Mouse (Mus musculus): ENCODE results near the gene 4933416C03Rik.

The 4933416C03Rik gene

GRCm38 (mm10) chr10:116113867-116114474, at the start of gene 4933416C03Rik:
4933416C03Rik (minus strand) TSS chr10:116113917.
- DNase-seq = no peak

GRCm38 (mm10) chr10:116162338-116162737, 48.6 kb upstream of the 4933416C03Rik start:
- no peak for DNase-seq

- no peak for DNase-seq
Measured at GRCm38 (mm10) chr10:116156699-116157098, 43.0 kb upstream of the 4933416C03Rik start.

GRCm38 (mm10) chr10:116154707-116155106, 41.0 kb upstream of the 4933416C03Rik start:
- no peak for DNase-seq

GRCm38 (mm10) chr10:116146091-116146490, 32.4 kb upstream of the 4933416C03Rik start:
- no peak for DNase-seq

- DNase-seq = peak; percentile 24
Measured at GRCm38 (mm10) chr10:116143684-116144083, 30.0 kb upstream of the 4933416C03Rik start.

GRCm38 (mm10) chr10:116140226-116140625, 26.5 kb upstream of the 4933416C03Rik start:
- DNase-seq = peak; percentile 32

- no peak for DNase-seq
Measured at GRCm38 (mm10) chr10:116135187-116135586, 21.5 kb upstream of the 4933416C03Rik start.

GRCm38 (mm10) chr10:116132233-116132632, 18.5 kb upstream of the 4933416C03Rik start:
- no peak for DNase-seq

- DNase-seq = no peak
Measured at GRCm38 (mm10) chr10:116131223-116131622, 17.5 kb upstream of the 4933416C03Rik start.

GRCm38 (mm10) chr10:116130401-116130800, 16.7 kb upstream of the 4933416C03Rik start:
- DNase-seq = no peak

- no peak for DNase-seq
Measured at GRCm38 (mm10) chr10:116125364-116125763, 11.6 kb upstream of the 4933416C03Rik start.

GRCm38 (mm10) chr10:116123808-116124207, 10.1 kb upstream of the 4933416C03Rik start:
- no peak for DNase-seq

GRCm38 (mm10) chr10:116121463-116121862, 7.7 kb upstream of the 4933416C03Rik start:
- DNase-seq = no peak

GRCm38 (mm10) chr10:116117060-116117459, 3.3 kb upstream of the 4933416C03Rik start:
- DNase-seq = no peak

GRCm38 (mm10) chr10:116115881-116116677, 2.4 kb upstream of the 4933416C03Rik start:
- no peak for DNase-seq

- DNase-seq = no peak
Measured at GRCm38 (mm10) chr10:116112868-116113267, 849 bp downstream of the 4933416C03Rik start.

GRCm38 (mm10) chr10:116108730-116109129, 5.0 kb downstream of the 4933416C03Rik start:
- no peak for DNase-seq

GRCm38 (mm10) chr10:116108176-116108575, 5.5 kb downstream of the 4933416C03Rik start:
- peak; percentile 72 for DNase-seq

GRCm38 (mm10) chr10:116098470-116098869, 15.2 kb downstream of the 4933416C03Rik start:
- DNase-seq = no peak

GRCm38 (mm10) chr10:116096466-116096865, 17.3 kb downstream of the 4933416C03Rik start:
- DNase-seq = no peak

- DNase-seq = no peak
Measured at GRCm38 (mm10) chr10:116083965-116084364, 29.8 kb downstream of the 4933416C03Rik start.

GRCm38 (mm10) chr10:116080841-116081240, 32.9 kb downstream of the 4933416C03Rik start:
- peak; percentile 70 for DNase-seq

- DNase-seq = no peak
Measured at GRCm38 (mm10) chr10:116079396-116079795, 34.3 kb downstream of the 4933416C03Rik start.

Data from cerebellum, adult 8-10 months (tissue).